Mouse (Mus musculus) midbrain, embryonic 16.5 days (tissue): Measurements from ENCODE around the gene Rapgef5. TPM values are rescaled to one million over a fixed set of nuclear protein-coding genes. Genes with fewer than 3 reads are reported as not detected.

Source experiments
- ATAC-seq: fragments of 200-750 bp; cut with Nextera tagmentation; 2 replicates; pipeline ENCODE4 v1.8.0; 2017; ENCODE audit warnings: moderate TSS enrichment
- H3K27ac ChIP-seq: fragments of 300-500 bp; sonication (generic); 2 replicates; pipeline ENCODE4 v1.5.1; 2014; ENCODE audit warnings: mild to moderate bottlenecking, low read length, mixed read lengths
- H3K27me3 ChIP-seq: fragments of 300-500 bp; sonication (generic); 2 replicates; pipeline ENCODE4 v1.6.1; 2014; ENCODE audit warnings: low read depth, low read length, mixed read lengths; ENCODE audit not compliant: control insufficient read depth, insufficient read depth
- H3K36me3 ChIP-seq: fragments of 300-500 bp; sonication (generic); 2 replicates; pipeline ENCODE4 v1.6.1; 2014; ENCODE audit warnings: mild to moderate bottlenecking, low read length, moderate library complexity, mixed read lengths; ENCODE audit not compliant: control insufficient read depth, insufficient read depth
- H3K4me1 ChIP-seq: fragments of 300-500 bp; sonication (generic); 2 replicates; pipeline ENCODE4 v1.6.1; 2014; ENCODE audit warnings: mild to moderate bottlenecking, low read length, mixed read lengths; ENCODE audit not compliant: control insufficient read depth, insufficient read depth
- H3K4me2 ChIP-seq: fragments of 300-500 bp; sonication (generic); 2 replicates; pipeline ENCODE4 v1.6.1; 2014; ENCODE audit warnings: mild to moderate bottlenecking, low read length, mixed read lengths
- H3K4me3 ChIP-seq: fragments of 300-500 bp; sonication (generic); 2 replicates; pipeline ENCODE4 v1.5.1; 2014; ENCODE audit warnings: low read depth, mild to moderate bottlenecking, low read length, moderate library complexity, mixed read lengths
- H3K9ac ChIP-seq: fragments of 300-500 bp; sonication (generic); 2 replicates; pipeline ENCODE4 v1.6.1; 2014; ENCODE audit warnings: low read depth, low read length, mixed read lengths
- H3K9me3 ChIP-seq: fragments of 300-500 bp; sonication (generic); replicated peaks from 2 replicates; pipeline ENCODE4 v1.6.1; 2014; ENCODE audit warnings: mild to moderate bottlenecking, low read length, mixed read lengths; ENCODE audit not compliant: control insufficient read depth, poor library complexity, severe bottlenecking
- WGBS: fragments of 180-500 bp; shearing (Covaris S2); extraction: QIAGEN DNeasy Blood & Tissue Kit; methylation state at CpG from one replicate; pipeline ENCODE4 v1.1.7; 2014; 5-methylcytosine and 5-hydroxymethylcytosine counted together
- polyA plus RNA-seq: library from polyadenylated mRNA; unstranded; fragments of >200 nt; fragmentation: Nextera tagmentation; extraction: Ambion mirVana; gene quantifications from 2 replicates; pipeline ENCODE4 v1.2.1, GENCODE M21; 2015

Rapgef5 gene
- polyA plus RNA-seq, 1 experiment from 2014 or later, result 37.2 TPM

DNA sequence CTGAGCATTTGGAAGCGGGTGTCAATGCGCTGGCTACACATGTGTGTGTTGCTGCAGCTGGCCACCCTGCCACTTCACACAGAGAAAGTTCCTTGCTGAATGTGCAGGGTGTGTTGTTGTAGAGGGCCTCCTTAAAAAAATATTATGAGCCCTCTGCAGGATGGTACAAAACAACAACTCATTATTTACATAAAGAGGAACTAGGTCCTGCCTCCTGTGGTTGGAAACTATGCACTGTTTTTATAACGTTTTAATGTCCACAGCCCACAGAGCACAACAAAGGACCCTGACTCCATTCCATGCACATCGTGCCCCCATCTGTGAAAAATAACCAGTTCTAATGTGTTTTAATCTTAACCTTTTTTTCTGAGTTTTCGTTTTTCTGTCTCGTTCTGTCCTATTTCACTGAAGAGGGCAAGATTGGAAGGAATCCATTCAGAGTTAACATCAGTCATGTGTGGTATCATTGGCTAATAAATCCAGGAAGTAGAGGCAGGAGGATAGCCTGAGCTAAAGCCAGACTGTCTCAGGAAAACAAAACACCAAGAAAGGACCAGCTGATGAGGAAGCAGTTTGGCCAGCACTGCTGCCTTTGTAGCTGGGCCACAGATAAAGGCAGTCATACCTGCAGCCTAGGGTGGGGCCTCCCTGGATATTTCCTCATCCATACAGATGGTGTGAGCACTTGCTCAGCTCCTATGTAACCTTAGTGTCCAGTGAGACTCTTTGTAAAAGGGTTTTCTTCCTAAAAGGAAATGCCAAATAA, 123.3 kb downstream of the Rapgef5 start:
- Histone ChIP-seq H3K4me1 (no peaks in the 10 kb centered on the region; the same call in 1 of the 2 replicates), H3K9me3 (no peaks in the 10 kb centered on the region), H3K36me3 (no peaks in the 10 kb centered on the region), H3K27me3 (no peaks in the 10 kb centered on the region), H3K4me2 (no peak overlapping the region), H3K9ac (no peak overlapping the region), H3K4me3 (no peak overlapping the region), H3K27ac (no peak overlapping the region)
- no peak for ATAC-seq
- 76% methylated on average over 6 of the region's 6 CpGs for WGBS

DNA sequence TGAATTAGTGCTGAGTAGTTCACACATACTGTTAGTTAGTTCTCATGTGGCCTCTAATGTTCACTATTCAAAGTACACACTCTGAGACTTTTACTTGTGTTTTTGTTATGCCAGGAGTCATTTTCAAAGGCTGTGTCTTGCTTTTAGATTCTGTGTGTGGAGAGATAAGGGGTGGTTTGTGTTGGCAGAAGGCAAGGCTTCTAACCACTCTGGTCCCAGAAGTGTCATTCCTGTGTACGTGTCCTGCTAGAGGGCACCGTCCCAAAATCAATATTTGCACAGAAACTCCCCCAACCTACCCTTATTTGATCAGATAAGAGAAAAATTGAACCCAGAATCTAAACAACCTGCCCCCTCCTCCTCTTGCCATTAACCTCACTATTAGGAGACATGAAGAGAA, 126.2 kb downstream of the Rapgef5 start:
- ATAC-seq, result no peak
- Histone ChIP-seq H3K4me2 (no peak overlapping the region), H3K9me3 (no peaks in the 10 kb centered on the region), H3K9ac (no peak overlapping the region), H3K27me3 (no peaks in the 10 kb centered on the region), H3K27ac (no peak overlapping the region), H3K36me3 (no peaks in the 10 kb centered on the region), H3K4me3 (no peak overlapping the region), H3K4me1 (no peaks in the 10 kb centered on the region; the same call in 1 of the 2 replicates)
- WGBS, result 85% methylated on average over 2 of the region's 2 CpGs

DNA sequence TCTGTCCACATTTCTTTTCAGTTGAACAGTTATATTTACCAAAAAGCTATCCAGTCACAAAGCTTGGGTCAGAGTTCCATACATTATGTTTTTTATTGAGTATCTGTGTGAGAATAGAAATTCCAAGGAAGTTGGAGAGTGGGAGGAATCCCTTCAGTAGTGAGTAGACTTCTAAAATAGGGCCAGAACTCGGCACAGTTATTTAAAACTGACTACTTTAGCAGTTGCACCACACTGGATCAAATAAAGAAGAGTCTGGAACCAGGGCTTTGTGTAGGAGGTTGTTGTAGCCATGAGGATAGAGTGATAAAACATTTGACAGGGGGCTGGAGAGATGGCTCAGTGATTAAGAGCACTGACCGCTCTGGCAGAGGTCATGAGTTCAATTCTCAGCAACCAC, 129.5 kb downstream of the Rapgef5 start:
- no peaks in the 10 kb centered on the region for H3K4me1 ChIP-seq
- ATAC-seq, result no peak
- H3K9me3 ChIP-seq, result no peaks in the 10 kb centered on the region
- H3K27me3 ChIP-seq, result no peaks in the 10 kb centered on the region
- H3K27ac ChIP-seq, result no peak overlapping the region
- H3K9ac ChIP-seq, result no peak overlapping the region
- 89% methylated on average over 2 of the region's 2 CpGs for WGBS
- no peak overlapping the region for H3K4me3 ChIP-seq
- no peaks in the 10 kb centered on the region for H3K36me3 ChIP-seq
- H3K4me2 ChIP-seq, result no peak overlapping the region

DNA sequence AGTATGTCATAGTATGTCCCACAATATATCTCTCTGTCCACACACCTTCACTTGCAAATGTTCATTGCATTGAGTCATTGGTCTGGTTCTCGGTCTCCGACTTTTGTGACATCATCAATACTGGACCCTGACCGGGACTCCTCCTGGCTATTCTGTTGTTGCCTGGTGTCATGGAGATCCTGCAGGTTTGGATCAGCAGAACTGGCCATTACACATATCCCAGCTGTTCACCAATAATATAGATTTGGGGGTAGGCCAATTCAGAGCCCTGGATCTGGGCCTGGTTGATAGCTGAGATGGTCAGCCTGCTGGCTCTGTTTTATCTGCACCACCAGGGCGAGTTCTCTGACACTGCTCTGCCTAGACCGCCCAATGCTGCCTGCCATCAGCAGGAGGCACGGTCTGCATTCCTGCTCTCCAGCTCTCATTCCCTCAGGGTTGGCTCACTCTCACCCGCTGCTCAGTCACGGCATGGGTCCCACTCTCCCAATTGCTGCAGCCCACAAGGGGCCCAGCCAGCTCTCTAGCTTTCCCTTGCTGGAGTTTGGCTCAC, 137.7 kb downstream of the Rapgef5 start:
- Histone ChIP-seq H3K36me3 (no peaks in the 10 kb centered on the region), H3K4me2 (no peak overlapping the region), H3K9me3 (no peaks in the 10 kb centered on the region), H3K27ac (no peak overlapping the region), H3K9ac (no peak overlapping the region), H3K27me3 (no peaks in the 10 kb centered on the region), H3K4me1 (no peaks in the 10 kb centered on the region), H3K4me3 (no peak overlapping the region)
- WGBS, result 87% methylated on average over 8 of the region's 8 CpGs
- ATAC-seq, result no peak

DNA sequence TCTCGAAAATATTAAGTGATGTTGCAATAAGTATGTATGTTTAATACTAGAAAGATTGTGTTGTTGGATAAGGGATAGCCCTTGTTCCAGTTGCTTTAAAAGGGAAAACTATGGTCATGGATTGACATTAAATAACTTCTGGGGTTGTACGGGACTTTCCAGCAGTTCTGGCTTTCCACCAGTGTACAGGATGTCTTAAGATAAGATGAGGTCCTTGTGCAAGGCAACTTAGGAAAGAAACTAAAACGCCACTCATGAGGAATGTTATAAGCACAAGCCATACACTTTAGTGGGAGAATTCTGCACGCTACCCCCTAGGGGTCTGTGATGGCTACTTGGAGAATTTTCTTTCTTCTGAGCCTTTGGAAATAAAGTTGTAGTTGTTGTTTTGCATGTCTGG, 140.7 kb downstream of the Rapgef5 start:
- H3K27ac ChIP-seq, result no peak overlapping the region
- H3K9me3 ChIP-seq, result no peaks in the 10 kb centered on the region
- H3K4me1 ChIP-seq, result no peaks in the 10 kb centered on the region
- no peak overlapping the region for H3K4me3 ChIP-seq
- H3K27me3 ChIP-seq, result no peaks in the 10 kb centered on the region
- no peak overlapping the region for H3K4me2 ChIP-seq
- H3K9ac ChIP-seq, result no peak overlapping the region
- no peaks in the 10 kb centered on the region for H3K36me3 ChIP-seq
- WGBS, result 84% methylated on average over 4 of the region's 4 CpGs
- ATAC-seq, result no peak

DNA sequence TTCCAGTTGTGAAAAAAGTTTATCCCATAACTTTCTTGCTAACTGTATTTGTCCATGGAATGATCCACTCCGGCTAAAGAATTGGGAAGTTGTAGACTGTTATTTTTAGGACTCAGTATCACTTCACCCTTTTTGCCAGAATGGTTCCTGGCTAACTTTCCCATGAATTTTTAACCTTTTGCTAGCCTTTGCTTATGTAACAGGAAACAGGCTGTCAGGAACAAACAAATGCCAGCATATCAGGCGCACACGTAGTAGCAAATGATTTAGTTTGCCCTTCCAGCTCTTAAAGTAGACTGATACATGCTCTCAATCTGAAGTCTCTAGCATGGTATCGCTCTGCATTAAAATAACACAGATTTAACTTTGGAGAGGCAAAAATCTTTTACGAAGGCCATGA, 141.5 kb downstream of the Rapgef5 start:
- no peak for ATAC-seq
- 92% methylated on average over 5 of the region's 5 CpGs for WGBS

DNA sequence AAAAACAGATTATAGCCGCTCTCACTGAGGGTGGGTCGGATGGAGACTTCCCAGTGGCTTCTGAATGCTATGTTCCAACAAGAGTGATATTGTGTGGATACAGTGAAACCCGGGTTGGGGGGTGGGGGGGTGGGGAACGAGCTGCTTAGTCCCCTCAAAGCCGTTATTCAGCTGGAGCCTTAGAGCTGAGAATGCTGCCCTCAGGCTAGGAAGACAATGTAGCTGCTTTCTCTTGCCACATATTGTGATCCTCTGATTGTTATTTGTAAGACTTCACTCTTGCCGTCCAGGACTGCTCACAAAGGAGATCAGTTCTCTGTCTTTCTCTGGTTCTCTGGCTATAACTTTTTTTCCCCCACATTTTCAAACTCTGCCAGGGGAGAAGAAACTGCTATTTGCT, 142.5 kb downstream of the Rapgef5 start:
- no peak for ATAC-seq

More for the DNA sequence above, 141.5 kb downstream of the Rapgef5 start:
- no peaks in the 10 kb centered on the region for H3K4me1 ChIP-seq
- H3K9ac ChIP-seq, result no peak overlapping the region
- H3K27me3 ChIP-seq, result no peaks in the 10 kb centered on the region
- no peak overlapping the region for H3K4me3 ChIP-seq
- H3K4me2 ChIP-seq, result no peak overlapping the region
- no peak overlapping the region for H3K27ac ChIP-seq
- no peaks in the 10 kb centered on the region for H3K9me3 ChIP-seq
- no peaks in the 10 kb centered on the region for H3K36me3 ChIP-seq

DNA sequence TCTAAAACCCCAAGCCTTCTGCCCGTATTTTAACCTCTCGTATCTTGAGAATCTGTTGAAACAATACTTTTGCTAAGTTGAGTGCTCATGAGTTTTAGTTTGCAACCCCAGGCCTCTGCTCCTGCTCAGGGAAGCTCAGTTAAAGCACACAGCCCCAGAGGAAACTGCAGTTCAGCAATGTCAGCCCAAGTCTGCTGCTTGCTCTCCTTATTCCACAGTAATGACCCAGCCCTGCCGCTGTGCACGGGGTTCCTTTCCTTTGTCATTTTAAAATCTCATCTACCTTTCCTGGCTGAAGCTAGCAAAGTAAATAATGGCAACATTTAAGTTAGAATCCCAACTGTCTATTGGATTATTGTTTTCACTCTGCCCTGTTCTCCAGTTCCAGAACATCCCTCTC, 144.1 kb downstream of the Rapgef5 start:
- no peaks in the 10 kb centered on the region for H3K9me3 ChIP-seq
- H3K4me1 ChIP-seq, result no peaks in the 10 kb centered on the region
- H3K27ac ChIP-seq, result no peak overlapping the region
- no peak for ATAC-seq
- H3K9ac ChIP-seq, result no peak overlapping the region
- no peaks in the 10 kb centered on the region for H3K36me3 ChIP-seq
- WGBS, result 41% methylated on average over 4 of the region's 4 CpGs
- H3K4me2 ChIP-seq, result no peak overlapping the region
- no peaks in the 10 kb centered on the region for H3K27me3 ChIP-seq
- no peak overlapping the region for H3K4me3 ChIP-seq

More for the DNA sequence above, 142.5 kb downstream of the Rapgef5 start:
- no peaks in the 10 kb centered on the region for H3K27me3 ChIP-seq
- H3K4me1 ChIP-seq, result no peaks in the 10 kb centered on the region
- H3K27ac ChIP-seq, result no peak overlapping the region
- H3K9ac ChIP-seq, result no peak overlapping the region
- no peak overlapping the region for H3K4me2 ChIP-seq
- no peaks in the 10 kb centered on the region for H3K9me3 ChIP-seq
- 20% methylated on average over 6 of the region's 6 CpGs for WGBS
- no peaks in the 10 kb centered on the region for H3K36me3 ChIP-seq
- no peak overlapping the region for H3K4me3 ChIP-seq

DNA sequence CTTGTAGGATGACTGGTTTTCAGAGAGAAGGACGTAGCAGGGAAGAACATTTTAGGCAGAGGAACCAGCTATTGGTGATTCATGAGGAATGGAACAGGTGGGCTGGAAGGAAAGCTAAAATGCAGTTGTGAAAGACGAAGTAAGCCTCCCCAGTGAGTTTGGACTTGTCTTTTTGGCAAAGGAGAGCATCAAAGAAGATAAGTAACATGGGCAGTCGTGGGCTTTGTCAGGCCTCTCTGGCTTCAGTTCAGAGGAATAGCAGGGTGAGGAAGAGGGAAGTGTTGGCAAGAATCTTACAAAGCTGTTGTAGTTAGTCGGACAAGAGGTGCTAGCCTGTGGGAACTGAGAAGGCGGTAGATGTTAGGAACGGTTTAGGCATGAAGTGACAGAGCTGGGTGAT, 145.6 kb downstream of the Rapgef5 start:
- Histone ChIP-seq H3K4me2 (no peak overlapping the region), H3K4me1 (no peaks in the 10 kb centered on the region), H3K4me3 (no peak overlapping the region), H3K9ac (no peak overlapping the region), H3K27me3 (no peaks in the 10 kb centered on the region), H3K36me3 (no peaks in the 10 kb centered on the region), H3K9me3 (no peaks in the 10 kb centered on the region), H3K27ac (no peak overlapping the region)
- WGBS, result 79% methylated on average over 6 of the region's 6 CpGs
- no peak for ATAC-seq
